ENCODE assay signal across 13 mouse cellular contexts in genomic region chr4:24429092-24429928, GRCm38 (mm10).
DNase-seq lines count a peak whose midpoint lies in the region; ATAC-seq lines count a peak whose summit lies in the region.
"Had no signal": no experiment of that assay in that cellular context is flagged by ENCODE, and none has a peak within 500 bp of the region (broad histone marks: within the 10 kb centered on the region; RNA-seq: fewer than 3 reads in every experiment).

No protein-coding gene starts in this region.

- H3K4me2 ChIP-seq in forebrain, embryonic 15.5 days (replicated peaks): peak overlapping the region; percentile 29
- H3K4me2 ChIP-seq: lung, embryonic 15.5 days had no signal

- no peak overlapping the region for H3K9ac ChIP-seq in forebrain, embryonic 15.5 days (replicated peaks)
- H3K9ac ChIP-seq: lung, embryonic 15.5 days had no signal

- ATAC-seq in frontal cortex, adult (ENCODE audit: low TSS enrichment): peak; percentile 41; the same call in 1 of the 2 replicates
- peak; percentile 95 for ATAC-seq in forebrain, embryonic 15.5 days (replicated peaks)

- peak overlapping the region; percentile 31 for H3K4me3 ChIP-seq in forebrain, embryonic 15.5 days
- H3K4me3 ChIP-seq in midbrain, embryonic 10.5 days: peak overlapping the region; percentile 33; the same call in 1 of the 2 replicates
- H3K4me3 ChIP-seq: lung, embryonic 15.5 days; megakaryocyte, embryonic 14.5 days had no signal

- no peaks in the 10 kb centered on the region for H3K27me3 ChIP-seq in forebrain, embryonic 15.5 days
- no peaks in the 10 kb centered on the region for H3K27me3 ChIP-seq in midbrain, embryonic 10.5 days (ENCODE audit: low read depth, poor library complexity, severe bottlenecking)
- H3K27me3 ChIP-seq: lung, embryonic 15.5 days; megakaryocyte, embryonic 14.5 days had no signal

- 0 out of 2 replicates have a peak, but pooled peaks cover 4% of the 10 kb centered on the region for H3K36me3 ChIP-seq in forebrain, embryonic 15.5 days
- H3K36me3 ChIP-seq in midbrain, embryonic 10.5 days: no peaks in the 10 kb centered on the region
- H3K36me3 ChIP-seq: lung, embryonic 15.5 days had no signal

- H3K4me1 ChIP-seq in forebrain, embryonic 15.5 days: peaks cover 24% of the 10 kb centered on the region
- peaks cover 24% of the 10 kb centered on the region for H3K4me1 ChIP-seq in midbrain, embryonic 10.5 days
- H3K4me1 ChIP-seq: lung, embryonic 15.5 days; megakaryocyte, embryonic 14.5 days had no signal

- H3K27ac ChIP-seq in forebrain, embryonic 15.5 days (replicated peaks): peak overlapping the region; percentile 85
- H3K27ac ChIP-seq in midbrain, embryonic 10.5 days (replicated peaks): 0 out of 2 replicates have a peak overlapping the region, but pooled peaks have one; percentile 25
- H3K27ac ChIP-seq: lung, embryonic 15.5 days had no signal

- no peak for DNase-seq in frontal cortex, postnatal 10 days (ENCODE audit: low spot score in 2 of 2)
- DNase-seq in midbrain, embryonic 10.5 days (ENCODE audit: low spot score): no peak
- DNase-seq in retina, embryonic 14.5 days (ENCODE audit: low spot score): peak; percentile 72
- DNase-seq in layer of hippocampus, adult 8-10 months (ENCODE audit: low spot score in 2 of 2): no peak
- no peak for DNase-seq in cerebellum, adult 11 months
- DNase-seq in thymus, postnatal 25 days: no peak
- DNase-seq: cerebellum, postnatal 36 days; heart, postnatal 4 days; layer of hippocampus, postnatal 36 days had no signal

- 4% methylated on average over 8 of the region's 8 CpGs for WGBS in forebrain, embryonic 15.5 days
- 42% methylated on average over 8 of the region's 8 CpGs for WGBS in midbrain, embryonic 10.5 days

- H3K9me3 ChIP-seq in forebrain, embryonic 15.5 days: no peaks in the 10 kb centered on the region
- H3K9me3 ChIP-seq in midbrain, embryonic 10.5 days (replicated peaks): no peaks in the 10 kb centered on the region
- H3K9me3 ChIP-seq: lung, embryonic 15.5 days; megakaryocyte, embryonic 14.5 days had no signal
